Mouse (Mus musculus): ENCODE results near the gene Ptprs. TPM values are rescaled to one million over a fixed set of nuclear protein-coding genes. Genes with fewer than 3 reads are reported as not detected.

Ptprs gene
- polyA plus RNA-seq, 1 experiment: 478 TPM

DNA sequence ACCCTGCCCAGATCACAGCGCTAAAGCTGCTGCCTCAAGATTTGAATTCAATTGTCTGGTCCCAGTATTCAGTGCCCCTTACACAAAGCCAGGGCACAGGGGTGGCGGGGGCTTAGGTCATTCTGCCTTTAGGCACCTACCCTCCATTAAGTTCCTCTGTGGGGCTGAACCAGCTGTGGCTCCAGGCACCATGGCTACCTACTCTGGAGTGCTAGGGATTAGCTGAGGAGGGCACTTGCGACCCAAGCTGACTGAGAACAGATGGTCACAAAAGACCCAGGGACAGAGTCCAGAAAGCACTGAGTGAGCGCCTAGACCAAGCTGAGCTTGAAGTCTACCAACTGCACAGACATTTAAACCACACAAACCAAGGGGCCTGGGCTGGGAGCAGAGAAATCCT lies 22.6 kb downstream of the Ptprs start:
- 29% methylated on average over 4 of the region's 4 CpGs for WGBS
- peaks cover 40% of the 10 kb centered on the region for H3K4me1 ChIP-seq (ENCODE audit: control insufficient read depth, insufficient read depth, low read length)
- peak overlapping the region; percentile 64 for H3K27ac ChIP-seq (ENCODE audit: insufficient read depth, low read length)
- H3K4me3 ChIP-seq (replicated peaks; ENCODE audit: insufficient read depth, low read depth, low read length): no peak overlapping the region
- DNase-seq: peak; percentile 73 to 80
- no peaks in the 10 kb centered on the region for H3K27me3 ChIP-seq (ENCODE audit: control insufficient read depth, insufficient read depth, low read length)
- TF ChIP-seq POLR2A (IDR thresholded peaks at IDR 0.05; ENCODE audit: borderline replicate concordance, insufficient read depth, low read length) (no peak), CTCF (IDR thresholded peaks at IDR 0.05; ENCODE audit: borderline replicate concordance, insufficient read depth, low read depth, low read length) (no peak)

GRCm38 (mm10) chr17:56453251-56453650 lies 23.0 kb downstream of the Ptprs start:
- peak; percentile 68 to 81 for DNase-seq
- TF ChIP-seq CTCF (IDR thresholded peaks at IDR 0.05; ENCODE audit: borderline replicate concordance, insufficient read depth, low read depth, low read length) (no peak), POLR2A (IDR thresholded peaks at IDR 0.05; ENCODE audit: borderline replicate concordance, insufficient read depth, low read length) (0 out of 2 replicates have a peak, but pooled peaks have one; percentile 15)
- Histone ChIP-seq H3K27ac (ENCODE audit: insufficient read depth, low read length) (peak overlapping the region; percentile 73), H3K4me3 (replicated peaks; ENCODE audit: insufficient read depth, low read depth, low read length) (no peak overlapping the region), H3K27me3 (ENCODE audit: control insufficient read depth, insufficient read depth, low read length) (no peaks in the 10 kb centered on the region), H3K4me1 (ENCODE audit: control insufficient read depth, insufficient read depth, low read length) (peaks cover 37% of the 10 kb centered on the region)
- 12% methylated on average over 4 of the region's 4 CpGs for WGBS

GRCm38 (mm10) chr17:56447716-56448115 lies 28.6 kb downstream of the Ptprs start:
- Histone ChIP-seq H3K4me3 (replicated peaks; ENCODE audit: insufficient read depth, low read depth, low read length) (no peak overlapping the region), H3K27ac (ENCODE audit: insufficient read depth, low read length) (no peak overlapping the region), H3K27me3 (ENCODE audit: control insufficient read depth, insufficient read depth, low read length) (no peaks in the 10 kb centered on the region), H3K4me1 (ENCODE audit: control insufficient read depth, insufficient read depth, low read length) (peaks cover 7% of the 10 kb centered on the region)
- no peak for TF ChIP-seq POLR2A (IDR thresholded peaks at IDR 0.05; ENCODE audit: borderline replicate concordance, insufficient read depth, low read length)
- TF ChIP-seq CTCF (IDR thresholded peaks at IDR 0.05; ENCODE audit: borderline replicate concordance, insufficient read depth, low read depth, low read length): no peak
- WGBS: 84% methylated on average over 2 of the region's 2 CpGs
- no peak for DNase-seq

DNA sequence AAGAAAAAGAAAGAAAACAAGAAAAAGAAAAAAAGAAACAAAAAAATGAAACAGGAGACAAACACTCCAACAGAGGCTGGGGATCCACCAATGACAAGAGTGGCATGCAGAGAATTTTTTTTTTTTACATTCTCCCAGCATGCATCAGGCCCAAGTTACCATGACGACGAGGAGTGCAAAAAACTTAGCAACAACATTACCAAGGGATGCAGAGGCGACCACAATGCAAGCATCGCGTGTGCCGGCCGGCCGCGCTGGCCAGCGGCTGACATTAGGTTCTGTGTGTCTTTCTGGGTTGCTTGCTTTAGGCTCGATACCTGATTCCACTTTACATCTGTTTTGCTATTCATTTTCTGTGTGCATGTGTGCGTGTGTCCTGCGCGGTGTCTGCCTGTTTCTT lies 30.9 kb downstream of the Ptprs start:
- WGBS: 71% methylated on average over 14 of the region's 14 CpGs
- no peak overlapping the region for H3K27ac ChIP-seq (ENCODE audit: insufficient read depth, low read length)
- no peak overlapping the region for H3K4me3 ChIP-seq (replicated peaks; ENCODE audit: insufficient read depth, low read depth, low read length)
- H3K27me3 ChIP-seq (ENCODE audit: control insufficient read depth, insufficient read depth, low read length): no peaks in the 10 kb centered on the region
- DNase-seq: no peak
- no peaks in the 10 kb centered on the region; the same call in 1 of the 2 replicates for H3K4me1 ChIP-seq (ENCODE audit: control insufficient read depth, insufficient read depth, low read length)
- no peak for TF ChIP-seq POLR2A (IDR thresholded peaks at IDR 0.05; ENCODE audit: borderline replicate concordance, insufficient read depth, low read length)
- TF ChIP-seq CTCF (IDR thresholded peaks at IDR 0.05; ENCODE audit: borderline replicate concordance, insufficient read depth, low read depth, low read length): no peak

DNA sequence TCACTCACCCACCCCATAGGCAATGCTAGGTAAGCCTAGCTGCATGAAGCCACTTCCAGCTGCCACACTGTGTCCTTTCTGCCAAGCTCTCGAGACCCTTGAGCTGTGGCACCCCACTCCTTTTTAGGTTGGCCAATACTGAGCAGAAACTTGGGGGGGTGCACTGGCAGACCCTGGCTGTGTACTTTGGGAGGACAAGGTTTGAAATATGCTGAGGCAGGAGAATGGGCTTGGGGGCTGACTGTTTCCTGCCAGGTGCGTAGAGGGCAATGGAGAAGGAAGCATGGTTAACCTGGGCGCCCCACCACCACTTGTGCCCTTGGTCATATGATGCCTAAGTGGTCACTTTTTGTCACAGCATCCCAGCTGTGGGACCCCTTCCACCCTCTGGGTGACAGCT lies 31.5 kb downstream of the Ptprs start:
- H3K4me1 ChIP-seq (ENCODE audit: control insufficient read depth, insufficient read depth, low read length): no peaks in the 10 kb centered on the region; the same call in 1 of the 2 replicates
- DNase-seq: no peak
- no peak overlapping the region for H3K4me3 ChIP-seq (replicated peaks; ENCODE audit: insufficient read depth, low read depth, low read length)
- TF ChIP-seq POLR2A (IDR thresholded peaks at IDR 0.05; ENCODE audit: borderline replicate concordance, insufficient read depth, low read length): no peak
- no peaks in the 10 kb centered on the region for H3K27me3 ChIP-seq (ENCODE audit: control insufficient read depth, insufficient read depth, low read length)
- H3K27ac ChIP-seq (ENCODE audit: insufficient read depth, low read length): no peak overlapping the region
- WGBS: 91% methylated on average over 3 of the region's 3 CpGs

DNA sequence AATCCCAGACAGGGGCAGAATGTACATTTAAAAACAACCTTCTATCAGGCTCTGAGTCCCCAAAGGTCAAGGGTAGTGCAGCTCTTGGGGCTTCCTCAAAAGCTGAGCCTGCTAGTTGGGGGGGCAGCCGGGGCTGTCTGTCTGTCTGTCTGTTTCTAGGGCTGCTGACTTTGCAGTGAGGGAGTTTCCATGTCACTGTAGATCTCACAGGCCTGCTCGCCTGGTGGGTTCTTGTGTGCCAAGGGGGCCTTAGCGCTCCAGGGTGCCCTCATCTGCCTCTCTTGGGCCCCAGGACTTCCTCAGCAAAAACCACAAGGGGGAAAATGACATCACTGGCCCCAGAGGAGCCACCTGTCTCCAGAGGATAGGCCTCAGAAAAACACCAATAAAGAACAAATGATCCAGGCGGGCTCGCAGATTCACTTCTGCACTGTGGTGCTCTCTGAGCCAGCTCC lies 32.9 kb downstream of the Ptprs start:
- DNase-seq: no peak
- H3K4me3 ChIP-seq (replicated peaks; ENCODE audit: insufficient read depth, low read depth, low read length): no peak overlapping the region
- no peak for TF ChIP-seq CTCF (IDR thresholded peaks at IDR 0.05; ENCODE audit: borderline replicate concordance, insufficient read depth, low read depth, low read length)
- no peak for TF ChIP-seq POLR2A (IDR thresholded peaks at IDR 0.05; ENCODE audit: borderline replicate concordance, insufficient read depth, low read length)
- H3K27me3 ChIP-seq (ENCODE audit: control insufficient read depth, insufficient read depth, low read length): no peaks in the 10 kb centered on the region
- H3K27ac ChIP-seq (ENCODE audit: insufficient read depth, low read length): no peak overlapping the region
- no peaks in the 10 kb centered on the region; the same call in 1 of the 2 replicates for H3K4me1 ChIP-seq (ENCODE audit: control insufficient read depth, insufficient read depth, low read length)
- 85% methylated on average over 5 of the region's 5 CpGs for WGBS

DNA sequence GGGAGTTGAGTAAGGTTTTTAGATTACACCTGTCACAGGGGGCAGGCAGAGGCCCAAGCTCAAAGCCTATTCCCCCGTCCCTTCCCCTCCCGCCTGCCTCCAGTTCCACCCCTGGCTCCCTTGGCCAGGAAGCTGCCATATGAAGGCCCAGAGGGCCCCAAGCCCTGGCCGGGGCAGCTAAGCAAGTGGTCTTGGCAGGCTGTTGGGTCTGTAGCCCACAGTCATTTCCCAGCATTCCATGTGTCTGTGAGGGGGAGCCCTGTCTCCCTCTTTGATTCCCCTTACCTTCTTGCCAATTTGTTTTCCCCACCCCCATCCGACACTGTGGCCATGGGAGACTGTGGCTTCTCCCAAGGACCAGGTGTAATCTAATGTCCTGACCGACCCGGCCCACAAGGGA lies 34.0 kb downstream of the Ptprs start:
- TF ChIP-seq POLR2A (IDR thresholded peaks at IDR 0.05; ENCODE audit: borderline replicate concordance, insufficient read depth, low read length) (no peak), CTCF (IDR thresholded peaks at IDR 0.05; ENCODE audit: borderline replicate concordance, insufficient read depth, low read depth, low read length) (no peak)
- H3K27me3 ChIP-seq (ENCODE audit: control insufficient read depth, insufficient read depth, low read length): no peaks in the 10 kb centered on the region
- no peak overlapping the region for H3K27ac ChIP-seq (ENCODE audit: insufficient read depth, low read length)
- DNase-seq: no peak
- H3K4me1 ChIP-seq (ENCODE audit: control insufficient read depth, insufficient read depth, low read length): no peaks in the 10 kb centered on the region; the same call in 1 of the 2 replicates
- no peak overlapping the region for H3K4me3 ChIP-seq (replicated peaks; ENCODE audit: insufficient read depth, low read depth, low read length)
- WGBS: 38% methylated on average over 6 of the region's 6 CpGs

DNA sequence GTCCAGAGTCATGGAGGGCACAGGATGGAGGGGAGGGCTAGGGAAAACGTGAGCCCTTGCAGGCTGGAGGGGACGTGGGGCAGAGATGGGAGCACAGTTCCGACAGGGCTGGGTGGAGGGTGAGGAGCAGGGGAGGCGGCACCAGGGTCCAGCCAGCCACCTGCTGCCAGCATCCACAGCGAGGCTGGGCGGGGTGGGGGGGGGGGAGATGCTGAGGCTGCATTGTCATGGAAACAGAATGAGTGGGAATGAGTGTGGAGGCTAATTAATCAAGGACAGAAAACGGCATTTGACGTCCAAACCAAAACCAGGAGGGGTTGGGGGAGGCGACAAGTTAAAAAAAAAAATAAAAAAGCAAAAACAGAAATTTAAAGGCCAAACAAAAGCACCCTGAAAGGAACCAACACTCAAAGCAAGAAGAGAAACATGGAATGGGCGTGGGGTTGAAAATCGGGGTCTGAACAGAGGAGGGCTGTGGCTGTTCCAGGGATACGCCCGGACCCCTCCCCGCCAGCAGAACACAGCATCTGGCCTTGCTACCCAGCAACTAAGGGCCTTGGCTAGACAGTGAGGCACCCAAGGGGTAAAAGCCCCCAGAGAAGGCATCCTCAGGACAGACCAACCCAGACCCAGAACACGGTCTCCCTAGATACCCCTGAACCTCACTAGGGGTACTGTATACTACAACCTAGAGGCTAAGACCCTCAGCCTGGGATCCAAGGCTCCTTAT lies 36.4 kb downstream of the Ptprs start:
- TF ChIP-seq POLR2A (IDR thresholded peaks at IDR 0.05; ENCODE audit: borderline replicate concordance, insufficient read depth, low read length) (no peak), CTCF (IDR thresholded peaks at IDR 0.05; ENCODE audit: borderline replicate concordance, insufficient read depth, low read depth, low read length) (no peak)
- 54% methylated on average over 15 of the region's 15 CpGs for WGBS
- no peak overlapping the region for H3K4me3 ChIP-seq (replicated peaks; ENCODE audit: insufficient read depth, low read depth, low read length)
- no peaks in the 10 kb centered on the region for H3K27me3 ChIP-seq (ENCODE audit: control insufficient read depth, insufficient read depth, low read length)
- DNase-seq: no peak
- no peaks in the 10 kb centered on the region for H3K4me1 ChIP-seq (ENCODE audit: control insufficient read depth, insufficient read depth, low read length)
- H3K27ac ChIP-seq (ENCODE audit: insufficient read depth, low read length): no peak overlapping the region
